8 mouse cellular contexts compared by ENCODE assay signal in genomic region chr15:79075658-79076365, GRCm38 (mm10). TPM values are rescaled to one million over a fixed set of nuclear protein-coding genes. Genes with fewer than 3 reads are reported as not detected.
A peak's percentile ranks its signal among the peaks of the same experiment; 100 is the strongest.
DNase-seq lines count a peak whose midpoint lies in the region; ATAC-seq and TF ChIP-seq lines count a peak whose summit lies in the region.

No protein-coding gene starts in this region.

- TF ChIP-seq CTCF in lung, embryonic 14.5 days (IDR thresholded peaks at IDR 0.05; ENCODE audit: low read depth), result no peak

- H3K9ac ChIP-seq in lung, embryonic 14.5 days, result peak overlapping the region; percentile 87
- peak overlapping the region; percentile 87 for H3K9ac ChIP-seq in embryonic facial prominence, embryonic 13.5 days
- peak overlapping the region; percentile 94 for H3K9ac ChIP-seq in intestine, embryonic 15.5 days
- peak overlapping the region; percentile 93 for H3K9ac ChIP-seq in neural tube, embryonic 13.5 days

- H3K4me2 ChIP-seq in lung, embryonic 14.5 days, result peak overlapping the region; percentile 76
- H3K4me2 ChIP-seq in embryonic facial prominence, embryonic 13.5 days, result peak overlapping the region; percentile 93
- peak overlapping the region; percentile 79 for H3K4me2 ChIP-seq in intestine, embryonic 15.5 days (replicated peaks)
- peak overlapping the region; percentile 97 for H3K4me2 ChIP-seq in neural tube, embryonic 13.5 days

- no peaks in the 10 kb centered on the region for H3K4me1 ChIP-seq in lung, embryonic 14.5 days (ENCODE audit: insufficient read depth)
- H3K4me1 ChIP-seq in embryonic facial prominence, embryonic 13.5 days, result peaks cover 20% of the 10 kb centered on the region
- H3K4me1 ChIP-seq in intestine, embryonic 15.5 days (replicated peaks), result peaks cover 20% of the 10 kb centered on the region
- H3K4me1 ChIP-seq in neural tube, embryonic 13.5 days (replicated peaks), result peaks cover 25% of the 10 kb centered on the region

- ATAC-seq in lung, embryonic 14.5 days (ENCODE audit: insufficient read depth), result no peak
- no peak for ATAC-seq in embryonic facial prominence, embryonic 13.5 days (ENCODE audit: insufficient number of reproducible peaks, insufficient read depth, low FRiP score, low TSS enrichment, low read depth)
- 0 out of 2 replicates have a peak, but pooled peaks have one; percentile 1 for ATAC-seq in intestine, embryonic 15.5 days
- 0 out of 2 replicates have a peak, but pooled peaks have one; percentile 32 for ATAC-seq in neural tube, embryonic 13.5 days (ENCODE audit: low read depth)

- peak overlapping the region; percentile 92 for H3K4me3 ChIP-seq in lung, embryonic 14.5 days (ENCODE audit: low read depth, low read length)
- H3K4me3 ChIP-seq in embryonic facial prominence, embryonic 13.5 days, result peak overlapping the region; percentile 85
- peak overlapping the region; percentile 94 for H3K4me3 ChIP-seq in intestine, embryonic 15.5 days (replicated peaks)
- H3K4me3 ChIP-seq in neural tube, embryonic 13.5 days, result peak overlapping the region; percentile 94

- no peak for DNase-seq in lung, embryonic 14.5 days
- DNase-seq in lung, adult 18-20 months, result no peak
- DNase-seq in urinary bladder, adult 2 months (ENCODE audit: low spot score), result no peak
- DNase-seq in left cerebral cortex, postnatal 14 days (ENCODE audit: low spot score in 2 of 2), result no peak
- DNase-seq in kidney, adult 9 months, result no peak

- peak overlapping the region; percentile 73; the same call in 1 of the 2 replicates for H3K27ac ChIP-seq in lung, embryonic 14.5 days (ENCODE audit: low read depth)
- H3K27ac ChIP-seq in embryonic facial prominence, embryonic 13.5 days, result peak overlapping the region; percentile 86; the same call in 1 of the 2 replicates
- H3K27ac ChIP-seq in intestine, embryonic 15.5 days, result no peak overlapping the region
- H3K27ac ChIP-seq in neural tube, embryonic 13.5 days (replicated peaks), result 0 out of 2 replicates have a peak overlapping the region, but pooled peaks have one; percentile 68

- H3K27me3 ChIP-seq in lung, embryonic 14.5 days (ENCODE audit: insufficient read depth, low read length), result no peaks in the 10 kb centered on the region
- H3K27me3 ChIP-seq in embryonic facial prominence, embryonic 13.5 days, result no peaks in the 10 kb centered on the region
- H3K27me3 ChIP-seq in intestine, embryonic 15.5 days (replicated peaks), result no peaks in the 10 kb centered on the region
- no peaks in the 10 kb centered on the region for H3K27me3 ChIP-seq in neural tube, embryonic 13.5 days

- intact Hi-C loops in left cerebral cortex, postnatal 14 days (cut with DNase I), result no loop called here

- H3K36me3 ChIP-seq in lung, embryonic 14.5 days (ENCODE audit: insufficient read depth), result peaks cover 47% of the 10 kb centered on the region
- H3K36me3 ChIP-seq in embryonic facial prominence, embryonic 13.5 days, result peaks cover 42% of the 10 kb centered on the region
- H3K36me3 ChIP-seq in intestine, embryonic 15.5 days, result peaks cover 18% of the 10 kb centered on the region
- H3K36me3 ChIP-seq in neural tube, embryonic 13.5 days, result peaks cover 41% of the 10 kb centered on the region

- WGBS in lung, embryonic 14.5 days, result 30% methylated on average over 15 of the region's 15 CpGs
- 36% methylated on average over 15 of the region's 15 CpGs for WGBS in embryonic facial prominence, embryonic 13.5 days
- 31% methylated on average over 15 of the region's 15 CpGs for WGBS in intestine, embryonic 15.5 days
- 36% methylated on average over 15 of the region's 15 CpGs for WGBS in neural tube, embryonic 13.5 days

- H3K9me3 ChIP-seq in lung, embryonic 14.5 days (ENCODE audit: low read depth, low read length), result no peaks in the 10 kb centered on the region
- H3K9me3 ChIP-seq in embryonic facial prominence, embryonic 13.5 days, result no peaks in the 10 kb centered on the region
- no peaks in the 10 kb centered on the region for H3K9me3 ChIP-seq in intestine, embryonic 15.5 days
- no peaks in the 10 kb centered on the region for H3K9me3 ChIP-seq in neural tube, embryonic 13.5 days

RNA-seq across cellular contexts. Expression of gene Eif3l, which starts 0.8 kb away (rescaled TPM):
- 243 and 249 TPM in 2 replicates for polyA plus RNA-seq in lung, embryonic 14.5 days (2014; fragmentation: Nextera tagmentation; extraction: Ambion mirVana)
- polyA plus RNA-seq in embryonic facial prominence, embryonic 13.5 days (2015; fragmentation: Nextera tagmentation; extraction: Ambion mirVana), result 232 and 244 TPM in 2 replicates
- polyA plus RNA-seq in intestine, embryonic 15.5 days (2015; fragmentation: Nextera tagmentation; extraction: Ambion mirVana), result 229 and 241 TPM in 2 replicates
- polyA plus RNA-seq in neural tube, embryonic 13.5 days (2015; fragmentation: Nextera tagmentation; extraction: Ambion mirVana), result 185 and 196 TPM in 2 replicates
- polyA plus RNA-seq in urinary bladder, adult 2 months (2012; rRNA removed), result 125 and 145 TPM in 2 replicates
- total RNA-seq in left cerebral cortex, postnatal 14 days (2021), result 10 to 100 TPM; 80.6 to 81.3 TPM

RNA-seq across cellular contexts. Expression of gene Ankrd54, which starts 13.1 kb away (rescaled TPM):
- polyA plus RNA-seq in lung, embryonic 14.5 days (2014; fragmentation: Nextera tagmentation; extraction: Ambion mirVana), result 54.4 and 55.4 TPM in 2 replicates
- 54.1 and 57.7 TPM in 2 replicates for polyA plus RNA-seq in embryonic facial prominence, embryonic 13.5 days (2015; fragmentation: Nextera tagmentation; extraction: Ambion mirVana)
- 53.5 and 56.2 TPM in 2 replicates for polyA plus RNA-seq in intestine, embryonic 15.5 days (2015; fragmentation: Nextera tagmentation; extraction: Ambion mirVana)
- 46.5 and 52.9 TPM in 2 replicates for polyA plus RNA-seq in neural tube, embryonic 13.5 days (2015; fragmentation: Nextera tagmentation; extraction: Ambion mirVana)
- polyA plus RNA-seq in urinary bladder, adult 2 months (2012; rRNA removed), result 24.5 and 26.0 TPM in 2 replicates
- 10 to 100 TPM; 17.3 to 18.6 TPM for total RNA-seq in left cerebral cortex, postnatal 14 days (2021)

RNA-seq across cellular contexts. Expression of gene Micall1, which starts 32.9 kb away (rescaled TPM):
- polyA plus RNA-seq in lung, embryonic 14.5 days (2014; fragmentation: Nextera tagmentation; extraction: Ambion mirVana), result 7.5 and 9.0 TPM in 2 replicates
- polyA plus RNA-seq in embryonic facial prominence, embryonic 13.5 days (2015; fragmentation: Nextera tagmentation; extraction: Ambion mirVana), result 12.8 and 13.8 TPM in 2 replicates
- polyA plus RNA-seq in intestine, embryonic 15.5 days (2015; fragmentation: Nextera tagmentation; extraction: Ambion mirVana), result 8.3 TPM in 2 replicates
- polyA plus RNA-seq in neural tube, embryonic 13.5 days (2015; fragmentation: Nextera tagmentation; extraction: Ambion mirVana), result 10.4 and 11.2 TPM in 2 replicates
- polyA plus RNA-seq in urinary bladder, adult 2 months (2012; rRNA removed), result 63.5 and 79.4 TPM in 2 replicates
- 10 to 100 TPM; 22.1 to 27.8 TPM for total RNA-seq in left cerebral cortex, postnatal 14 days (2021)

RNA-seq across cellular contexts. Expression of gene Galr3, which starts 34.1 kb away (rescaled TPM):
- not detected in 2 replicates for polyA plus RNA-seq in lung, embryonic 14.5 days (2014; fragmentation: Nextera tagmentation; extraction: Ambion mirVana)
- polyA plus RNA-seq in embryonic facial prominence, embryonic 13.5 days (2015; fragmentation: Nextera tagmentation; extraction: Ambion mirVana), result not detected in 2 replicates
- 1.6 and 1.8 TPM in 2 replicates for polyA plus RNA-seq in intestine, embryonic 15.5 days (2015; fragmentation: Nextera tagmentation; extraction: Ambion mirVana)
- polyA plus RNA-seq in neural tube, embryonic 13.5 days (2015; fragmentation: Nextera tagmentation; extraction: Ambion mirVana), result not detected in 2 replicates
- 0.14 and 0.19 TPM in 2 replicates for polyA plus RNA-seq in urinary bladder, adult 2 months (2012; rRNA removed)
- under 1 TPM in 1 of 2 experiments, not detected in 1; 0.44 TPM for total RNA-seq in left cerebral cortex, postnatal 14 days (2021)

RNA-seq across cellular contexts. Expression of gene H1f0, which starts 47.6 kb away (rescaled TPM):
- polyA plus RNA-seq in lung, embryonic 14.5 days (2014; fragmentation: Nextera tagmentation; extraction: Ambion mirVana), result 201 and 209 TPM in 2 replicates
- polyA plus RNA-seq in embryonic facial prominence, embryonic 13.5 days (2015; fragmentation: Nextera tagmentation; extraction: Ambion mirVana), result 533 and 546 TPM in 2 replicates
- polyA plus RNA-seq in intestine, embryonic 15.5 days (2015; fragmentation: Nextera tagmentation; extraction: Ambion mirVana), result 441 and 523 TPM in 2 replicates
- 275 and 287 TPM in 2 replicates for polyA plus RNA-seq in neural tube, embryonic 13.5 days (2015; fragmentation: Nextera tagmentation; extraction: Ambion mirVana)
- 103 and 117 TPM in 2 replicates for polyA plus RNA-seq in urinary bladder, adult 2 months (2012; rRNA removed)
- 10 to 100 TPM; 73.5 to 88.2 TPM for total RNA-seq in left cerebral cortex, postnatal 14 days (2021)

Comparison
In these comparisons a context has a peak if more than half of its experiments do, and no peak if none do; other contexts are left out.
1. ATAC-seq: peak in intestine, embryonic 15.5 days (single experiment) and neural tube, embryonic 13.5 days (single experiment); none in lung, embryonic 14.5 days (single experiment) and embryonic facial prominence, embryonic 13.5 days (single experiment).
2. Peak in every context shown above with its lines, with median percentiles within 50 percentile points of each other: H3K4me2 ChIP-seq, H3K4me3 ChIP-seq and H3K9ac ChIP-seq.